In genomic region chr19:37363128-37363939, GRCm38 (mm10) we compare ENCODE assay signal across 12 mouse cellular contexts. TPM values are rescaled to one million over a fixed set of nuclear protein-coding genes. Genes with fewer than 3 reads are reported as not detected.
DNase-seq lines count a peak whose midpoint lies in the region; ATAC-seq and TF ChIP-seq lines count a peak whose summit lies in the region.
"Had no signal": no experiment of that assay in that cellular context is flagged by ENCODE, and none has a peak within 500 bp of the region (broad histone marks: within the 10 kb centered on the region; RNA-seq: fewer than 3 reads in every experiment).

No protein-coding gene starts in this region.

- no peak overlapping the region for H3K27ac ChIP-seq in midbrain, embryonic 14.5 days (replicated peaks; ENCODE audit: low read depth, low read length)
- no peak overlapping the region for H3K27ac ChIP-seq in midbrain, embryonic 10.5 days (replicated peaks)
- H3K27ac ChIP-seq in layer of hippocampus, adult 2 months: peak overlapping the region; percentile 36; the same call in 1 of the 2 replicates
- H3K27ac ChIP-seq: limb, embryonic 15.5 days had no signal

- H3K4me3 ChIP-seq in midbrain, embryonic 14.5 days (replicated peaks; ENCODE audit: low read depth, low read length): no peak overlapping the region
- no peak overlapping the region for H3K4me3 ChIP-seq in midbrain, embryonic 10.5 days
- no peak overlapping the region for H3K4me3 ChIP-seq in layer of hippocampus, adult 2 months
- H3K4me3 ChIP-seq: limb, embryonic 15.5 days; megakaryocyte, embryonic 14.5 days had no signal

- H3K9me3 ChIP-seq in midbrain, embryonic 14.5 days (ENCODE audit: control insufficient read depth, low read length): no peaks in the 10 kb centered on the region
- no peaks in the 10 kb centered on the region for H3K9me3 ChIP-seq in midbrain, embryonic 10.5 days (replicated peaks)
- H3K9me3 ChIP-seq: limb, embryonic 15.5 days; megakaryocyte, embryonic 14.5 days had no signal

- H3K36me3 ChIP-seq in midbrain, embryonic 14.5 days (ENCODE audit: control insufficient read depth, insufficient read depth, low read length): no peaks in the 10 kb centered on the region
- H3K36me3 ChIP-seq in midbrain, embryonic 10.5 days: no peaks in the 10 kb centered on the region
- H3K36me3 ChIP-seq: limb, embryonic 15.5 days had no signal

- DNase-seq in frontal cortex, adult 2 months (ENCODE audit: extremely low spot score in 1 of 2, low spot score in 1 of 2): peak; percentile 48 to 61
- DNase-seq in frontal cortex, postnatal 14 days (ENCODE audit: low spot score in 2 of 2): no peak
- peak; percentile 33 for DNase-seq in midbrain, embryonic 14.5 days
- DNase-seq in midbrain, embryonic 10.5 days (ENCODE audit: low spot score): no peak
- peak; percentile 56 to 64 for DNase-seq in layer of hippocampus, adult 2 months (ENCODE audit: low spot score in 2 of 2)
- peak; percentile 18 to 33 for DNase-seq in right cerebral cortex, adult 2 months (ENCODE audit: low spot score in 2 of 2)
- no peak for DNase-seq in gastrocnemius, postnatal 4 days (ENCODE audit: low spot score in 2 of 2)
- DNase-seq in B cell, adult 2 months: no peak
- DNase-seq: adrenal gland, postnatal 36 days; heart, adult 18-20 months had no signal

- no peak overlapping the region for H3K4me2 ChIP-seq in midbrain, embryonic 14.5 days (ENCODE audit: low read length)
- H3K4me2 ChIP-seq: limb, embryonic 15.5 days had no signal

- 80% methylated on average over 11 of the region's 11 CpGs for WGBS in midbrain, embryonic 14.5 days
- WGBS in midbrain, embryonic 10.5 days: 85% methylated on average over 11 of the region's 11 CpGs

- no peak overlapping the region for H3K9ac ChIP-seq in midbrain, embryonic 14.5 days (replicated peaks; ENCODE audit: low read length)
- H3K9ac ChIP-seq: limb, embryonic 15.5 days had no signal

- ATAC-seq in midbrain, embryonic 14.5 days (ENCODE audit: low FRiP score, low TSS enrichment): no peak

- TF ChIP-seq CTCF in layer of hippocampus, adult 2 months (conservative IDR thresholded peaks at IDR 0.05): no peak

- no peaks in the 10 kb centered on the region for H3K27me3 ChIP-seq in midbrain, embryonic 14.5 days (ENCODE audit: control insufficient read depth, insufficient read depth, low read length)
- H3K27me3 ChIP-seq in midbrain, embryonic 10.5 days (ENCODE audit: low read depth, poor library complexity, severe bottlenecking): no peaks in the 10 kb centered on the region
- H3K27me3 ChIP-seq: limb, embryonic 15.5 days had no signal

- H3K4me1 ChIP-seq in midbrain, embryonic 14.5 days (ENCODE audit: control insufficient read depth, insufficient read depth, low read length): no peaks in the 10 kb centered on the region
- no peaks in the 10 kb centered on the region for H3K4me1 ChIP-seq in midbrain, embryonic 10.5 days
- H3K4me1 ChIP-seq: limb, embryonic 15.5 days had no signal

RNA-seq across cellular contexts. Expression of gene Kif11, which starts 12.9 kb away (rescaled TPM):
- polyA plus RNA-seq in frontal cortex, adult 2 months (2012; rRNA removed): 0.97 and 1.3 TPM in 2 replicates
- 7.4 and 16.4 TPM in 2 replicates for polyA plus RNA-seq in midbrain, embryonic 14.5 days (2014; fragmentation: Nextera tagmentation; extraction: Ambion mirVana)
- 92.7 and 92.9 TPM in 2 replicates for polyA plus RNA-seq in midbrain, embryonic 10.5 days (2016; fragmentation: Nextera tagmentation; extraction: Ambion mirVana)
- total RNA-seq in layer of hippocampus, adult 2 months (2021): 1 to 10 TPM; 1.1 to 1.3 TPM
- total RNA-seq in gastrocnemius, postnatal 4 days (2021): 10 to 100 TPM; 17.9 to 19.5 TPM

RNA-seq across cellular contexts. Expression of gene Ide, which starts 25.7 kb away (rescaled TPM):
- polyA plus RNA-seq in frontal cortex, adult 2 months (2012; rRNA removed): 25.5 and 28.9 TPM in 2 replicates
- 26.0 and 44.7 TPM in 2 replicates for polyA plus RNA-seq in midbrain, embryonic 14.5 days (2014; fragmentation: Nextera tagmentation; extraction: Ambion mirVana)
- polyA plus RNA-seq in midbrain, embryonic 10.5 days (2016; fragmentation: Nextera tagmentation; extraction: Ambion mirVana): 60.9 and 64.6 TPM in 2 replicates
- total RNA-seq in layer of hippocampus, adult 2 months (2021): 10 to 100 TPM; 34.9 to 56.2 TPM
- total RNA-seq in gastrocnemius, postnatal 4 days (2021): 10 to 100 TPM; 72.6 to 78.8 TPM

Comparison
In these comparisons a context has a peak if more than half of its experiments do, and no peak if none do; other contexts are left out.
1. DNase-seq: peak in frontal cortex, adult 2 months (2 of 2), midbrain, embryonic 14.5 days (single experiment), layer of hippocampus, adult 2 months (2 of 2) and right cerebral cortex, adult 2 months (2 of 2); none in frontal cortex, postnatal 14 days (0 of 2), midbrain, embryonic 10.5 days (single experiment), gastrocnemius, postnatal 4 days (0 of 2) and B cell, adult 2 months (0 of 2).